Mouse (Mus musculus): ENCODE data around the gene Slu7.

- TF ChIP-seq POLR2A (IDR thresholded peaks at IDR 0.05; ENCODE audit: low read depth, low read length) (no peak), CTCF (IDR thresholded peaks at IDR 0.05; ENCODE audit: extremely low read depth, insufficient read length, insufficient replicate concordance, low read depth, low read length) (no peak)
These were observed 29.7 kb downstream of the Slu7 start for GRCm38 (mm10) chr11:43463204-43463603.
